Mouse (Mus musculus) neural tube, embryonic 15.5 days (tissue): ENCODE data around the gene Gatb. TPM values are rescaled to one million over a fixed set of nuclear protein-coding genes. Genes with fewer than 3 reads are reported as not detected.
"Not testable (repeated sequence)": the region's sequence is repeated elsewhere in the genome, so short reads cannot be mapped to it uniquely, and the experiment has no call there.

Source experiments
- ATAC-seq: fragments of 200-750 bp; cut with Nextera tagmentation; 2 replicates; pipeline ENCODE4 v1.8.0; 2017; ENCODE audit warnings: mild to moderate bottlenecking, moderate TSS enrichment, moderate library complexity; ENCODE audit not compliant: low FRiP score
- H3K27ac ChIP-seq: fragments of 300-500 bp; sonication (generic); replicated peaks from 2 replicates; pipeline ENCODE4 v1.5.1; 2015; ENCODE audit warnings: mild to moderate bottlenecking, inconsistent platforms
- H3K27me3 ChIP-seq: fragments of 300-500 bp; sonication (generic); replicated peaks from 2 replicates; pipeline ENCODE4 v1.6.1; 2015; ENCODE audit warnings: inconsistent platforms
- H3K36me3 ChIP-seq: fragments of 300-500 bp; sonication (generic); 2 replicates; pipeline ENCODE4 v1.6.1; 2015; ENCODE audit warnings: inconsistent platforms
- H3K4me1 ChIP-seq: fragments of 300-500 bp; sonication (generic); 2 replicates; pipeline ENCODE4 v1.6.1; 2015; ENCODE audit warnings: inconsistent platforms
- H3K4me2 ChIP-seq: fragments of 300-500 bp; sonication (generic); 2 replicates; pipeline ENCODE4 v1.6.1; 2015; ENCODE audit warnings: inconsistent platforms, mild to moderate bottlenecking, moderate library complexity
- H3K4me3 ChIP-seq: fragments of 300-500 bp; sonication (generic); replicated peaks from 2 replicates; pipeline ENCODE4 v1.5.1; 2015; ENCODE audit warnings: mild to moderate bottlenecking, inconsistent platforms
- H3K9ac ChIP-seq: fragments of 300-500 bp; sonication (generic); replicated peaks from 2 replicates; pipeline ENCODE4 v1.6.1; 2015; ENCODE audit warnings: mild to moderate bottlenecking, inconsistent platforms
- H3K9me3 ChIP-seq: fragments of 300-500 bp; sonication (generic); replicated peaks from 2 replicates; pipeline ENCODE4 v1.6.1; 2016; ENCODE audit warnings: inconsistent platforms
- WGBS: fragments of 180-500 bp; shearing (Covaris S2); methylation state at CpG from one replicate; pipeline ENCODE4 v1.1.7; 2015; ENCODE audit warnings: mixed read lengths; 5-methylcytosine and 5-hydroxymethylcytosine counted together
- polyA plus RNA-seq: library from polyadenylated mRNA; unstranded; fragments of >200 nt; fragmentation: Nextera tagmentation; extraction: Ambion mirVana; gene quantifications from 2 replicates; pipeline ENCODE4 v1.2.1, GENCODE M21; 2015

Gatb gene
- polyA plus RNA-seq, 1 experiment from 2014 or later: 20.9 TPM

- Histone ChIP-seq H3K36me3 (no peaks in the 10 kb centered on the region), H3K27me3 (no peaks in the 10 kb centered on the region), H3K9ac (no peak overlapping the region), H3K27ac (no peak overlapping the region), H3K4me3 (no peak overlapping the region), H3K9me3 (no peaks in the 10 kb centered on the region), H3K4me2 (no peak overlapping the region), H3K4me1 (no peaks in the 10 kb centered on the region)
- no peak for ATAC-seq
- 57% methylated on average over 2 of the region's 2 CpGs for WGBS
Measured at GRCm38 (mm10) chr3:85571276-85571675, 2.6 kb upstream of the Gatb start.

- not testable (repeated sequence) for H3K36me3 ChIP-seq, H3K9me3 ChIP-seq, H3K9ac ChIP-seq, H3K4me2 ChIP-seq, H3K4me3 ChIP-seq, ATAC-seq, H3K4me1 ChIP-seq, H3K27ac ChIP-seq, H3K27me3 ChIP-seq
- WGBS: 90% methylated on average over 8 of the region's 8 CpGs
Measured at GRCm38 (mm10) chr3:85572502-85572901, 1.4 kb upstream of the Gatb start.

GRCm38 (mm10) chr3:85573216-85573863 is 579 bp upstream of the Gatb start:
- H3K36me3 ChIP-seq: no peaks in the 10 kb centered on the region
- peak overlapping the region; percentile 41; the same call in 1 of the 2 replicates for H3K9ac ChIP-seq
- no peak for ATAC-seq
- 21% methylated on average over 6 of the region's 6 CpGs for WGBS
- H3K4me2 ChIP-seq: peak overlapping the region; percentile 53
- 0 out of 2 replicates have a peak overlapping the region, but pooled peaks have one; percentile 42 for H3K27ac ChIP-seq
- H3K4me3 ChIP-seq: peak overlapping the region; percentile 65
- no peaks in the 10 kb centered on the region for H3K9me3 ChIP-seq
- H3K4me1 ChIP-seq: no peaks in the 10 kb centered on the region
- no peaks in the 10 kb centered on the region for H3K27me3 ChIP-seq

- Histone ChIP-seq H3K27ac (no peak overlapping the region), H3K4me2 (no peak overlapping the region), H3K4me3 (no peak overlapping the region), H3K36me3 (no peaks in the 10 kb centered on the region), H3K9me3 (no peaks in the 10 kb centered on the region), H3K9ac (no peak overlapping the region), H3K27me3 (no peaks in the 10 kb centered on the region), H3K4me1 (no peaks in the 10 kb centered on the region)
- no peak for ATAC-seq
- WGBS: 86% methylated on average over 2 of the region's 2 CpGs
Measured at GRCm38 (mm10) chr3:85582726-85583125, 8.8 kb downstream of the Gatb start.

- no peak overlapping the region for H3K9ac ChIP-seq
- ATAC-seq: no peak
- no peaks in the 10 kb centered on the region for H3K4me1 ChIP-seq
- no peaks in the 10 kb centered on the region for H3K36me3 ChIP-seq
- H3K4me2 ChIP-seq: no peak overlapping the region
- H3K27ac ChIP-seq: no peak overlapping the region
- 90% methylated on average over 5 of the region's 5 CpGs for WGBS
- no peak overlapping the region for H3K4me3 ChIP-seq
- no peaks in the 10 kb centered on the region for H3K27me3 ChIP-seq
- H3K9me3 ChIP-seq: no peaks in the 10 kb centered on the region
Measured at GRCm38 (mm10) chr3:85583194-85583593, 9.3 kb downstream of the Gatb start.

GRCm38 (mm10) chr3:85584966-85585365 is 11.0 kb downstream of the Gatb start:
- no peak overlapping the region for H3K4me2 ChIP-seq
- H3K36me3 ChIP-seq: no peaks in the 10 kb centered on the region
- ATAC-seq: no peak
- no peak overlapping the region for H3K4me3 ChIP-seq
- no peak overlapping the region for H3K9ac ChIP-seq
- H3K4me1 ChIP-seq: no peaks in the 10 kb centered on the region
- no peak overlapping the region for H3K27ac ChIP-seq
- H3K27me3 ChIP-seq: no peaks in the 10 kb centered on the region
- H3K9me3 ChIP-seq: no peaks in the 10 kb centered on the region
- WGBS: 89% methylated on average over 4 of the region's 4 CpGs

- Histone ChIP-seq H3K4me2 (no peak overlapping the region), H3K9ac (no peak overlapping the region), H3K4me1 (no peaks in the 10 kb centered on the region), H3K9me3 (no peaks in the 10 kb centered on the region), H3K4me3 (no peak overlapping the region), H3K36me3 (no peaks in the 10 kb centered on the region), H3K27ac (no peak overlapping the region), H3K27me3 (no peaks in the 10 kb centered on the region)
- no peak for ATAC-seq
- WGBS: 46% methylated on average over 2 of the region's 2 CpGs
Measured at GRCm38 (mm10) chr3:85588701-85589100, 14.8 kb downstream of the Gatb start.

GRCm38 (mm10) chr3:85590090-85590754 is 16.3 kb downstream of the Gatb start:
- 90% methylated on average over 3 of the region's 3 CpGs for WGBS

GRCm38 (mm10) chr3:85592067-85592466 is 18.1 kb downstream of the Gatb start:
- H3K27ac ChIP-seq: no peak overlapping the region
- WGBS: 81% methylated on average over 4 of the region's 4 CpGs
- H3K9me3 ChIP-seq: no peaks in the 10 kb centered on the region
- H3K4me1 ChIP-seq: no peaks in the 10 kb centered on the region
- no peak for ATAC-seq
- no peak overlapping the region for H3K9ac ChIP-seq
- H3K36me3 ChIP-seq: no peaks in the 10 kb centered on the region
- no peak overlapping the region for H3K4me3 ChIP-seq
- H3K4me2 ChIP-seq: no peak overlapping the region
- no peaks in the 10 kb centered on the region for H3K27me3 ChIP-seq

More at GRCm38 (mm10) chr3:85590090-85590754, 16.3 kb downstream of the Gatb start:
- H3K4me1 ChIP-seq: no peaks in the 10 kb centered on the region
- no peak overlapping the region for H3K27ac ChIP-seq
- H3K9me3 ChIP-seq: no peaks in the 10 kb centered on the region
- no peak overlapping the region for H3K9ac ChIP-seq
- H3K27me3 ChIP-seq: no peaks in the 10 kb centered on the region
- no peak overlapping the region for H3K4me2 ChIP-seq
- H3K36me3 ChIP-seq: no peaks in the 10 kb centered on the region
- no peak overlapping the region for H3K4me3 ChIP-seq
- no peak for ATAC-seq

- H3K27me3 ChIP-seq: no peaks in the 10 kb centered on the region
- WGBS: 95% methylated on average over 5 of the region's 5 CpGs
- H3K4me3 ChIP-seq: no peak overlapping the region
- no peaks in the 10 kb centered on the region for H3K9me3 ChIP-seq
- no peak overlapping the region for H3K9ac ChIP-seq
- H3K4me1 ChIP-seq: no peaks in the 10 kb centered on the region
- ATAC-seq: no peak
- no peaks in the 10 kb centered on the region for H3K36me3 ChIP-seq
- no peak overlapping the region for H3K27ac ChIP-seq
- no peak overlapping the region for H3K4me2 ChIP-seq
Measured at GRCm38 (mm10) chr3:85592640-85593252, 18.8 kb downstream of the Gatb start.

GRCm38 (mm10) chr3:85594452-85594851 is 20.5 kb downstream of the Gatb start:
- Histone ChIP-seq H3K9ac (no peak overlapping the region), H3K4me1 (no peaks in the 10 kb centered on the region), H3K4me3 (no peak overlapping the region), H3K27me3 (no peaks in the 10 kb centered on the region), H3K4me2 (no peak overlapping the region), H3K9me3 (no peaks in the 10 kb centered on the region), H3K27ac (no peak overlapping the region), H3K36me3 (no peaks in the 10 kb centered on the region)
- no peak for ATAC-seq
- 80% methylated on average over 3 of the region's 3 CpGs for WGBS

GRCm38 (mm10) chr3:85599526-85599925 is 25.6 kb downstream of the Gatb start:
- ATAC-seq: no peak
- Histone ChIP-seq H3K27me3 (no peaks in the 10 kb centered on the region), H3K9me3 (no peaks in the 10 kb centered on the region), H3K4me2 (no peak overlapping the region), H3K27ac (no peak overlapping the region), H3K9ac (no peak overlapping the region), H3K4me3 (no peak overlapping the region), H3K4me1 (peaks cover 33% of the 10 kb centered on the region), H3K36me3 (no peaks in the 10 kb centered on the region)
- WGBS: 67% methylated on average over 3 of the region's 3 CpGs
